Mouse (Mus musculus): Measurements from ENCODE around the gene Gm21149.
"Not testable (repeated sequence)": the region's sequence is repeated elsewhere in the genome, so short reads cannot be mapped to it uniquely, and the experiment has no call there.

Gene Gm21149

GRCm38 (mm10) chr5:15463561-15463960 is 12.8 kb downstream of the Gm21149 start:
- peak in 1 of 2 experiments; percentile 8 for DNase-seq (ENCODE audit: low spot score in 2 of 2)

- DNase-seq (ENCODE audit: low spot score in 2 of 2) = not testable (repeated sequence)
Observed at GRCm38 (mm10) chr5:15461613-15462012, 14.7 kb downstream of the Gm21149 start.

GRCm38 (mm10) chr5:15457865-15458571 is 18.3 kb downstream of the Gm21149 start:
- not testable (repeated sequence) for DNase-seq (ENCODE audit: low spot score in 2 of 2)
